Mouse (Mus musculus): ENCODE measurements around the gene Slc17a5.

GRCm38 (mm10) chr9:78508106-78508786 is 79.6 kb downstream of the Slc17a5 start:
- TF ChIP-seq POLR2A (IDR thresholded peaks at IDR 0.05; ENCODE audit: low read depth, low read length) = no peak
- no peak for TF ChIP-seq CTCF (IDR thresholded peaks at IDR 0.05; ENCODE audit: extremely low read depth, insufficient read length, insufficient replicate concordance, low read depth, low read length)

Data from small intestine, adult 2 months (tissue).